Mouse (Mus musculus) hindbrain, embryonic 14.5 days (tissue): ENCODE measurements around the gene Olfr1290. TPM values are rescaled to one million over a fixed set of nuclear protein-coding genes. Genes with fewer than 3 reads are reported as not detected.

ENCODE experiments used
- polyA plus RNA-seq: library from polyadenylated mRNA; unstranded; fragments of >200 nt; fragmentation: Nextera tagmentation; extraction: Ambion mirVana; gene quantifications from 2 replicates; pipeline ENCODE4 v1.2.1, GENCODE M21; 2014

The Olfr1290 gene
- polyA plus RNA-seq, 1 experiment from 2014 or later = not detected

Other genes starting within 250 kb of the Olfr1290 start
- gene Olfr1276, start 239.3 kb downstream of the Olfr1290 start, polyA plus RNA-seq = not detected in 2 replicates
- not detected in 2 replicates for gene Olfr1277, start 219.7 kb downstream of the Olfr1290 start, polyA plus RNA-seq
- not detected in 2 replicates for gene Olfr1278, start 203.7 kb downstream of the Olfr1290 start, polyA plus RNA-seq
- gene Olfr1279, start 193.2 kb downstream of the Olfr1290 start, polyA plus RNA-seq = not detected in 2 replicates
- not detected in 2 replicates for gene Olfr1280, start 179.8 kb downstream of the Olfr1290 start, polyA plus RNA-seq
- gene Olfr1281, start 167.3 kb downstream of the Olfr1290 start, polyA plus RNA-seq = not detected in 2 replicates
- not detected in 2 replicates for gene Olfr1282, start 157.8 kb downstream of the Olfr1290 start, polyA plus RNA-seq
- not detected in 2 replicates for gene Olfr1283, start 127.0 kb downstream of the Olfr1290 start, polyA plus RNA-seq
- not detected in 2 replicates for gene Olfr1284, start 118.3 kb downstream of the Olfr1290 start, polyA plus RNA-seq
- gene Olfr1286, start 70.7 kb downstream of the Olfr1290 start, polyA plus RNA-seq = not detected in 2 replicates
- gene Olfr1287, start 44.7 kb downstream of the Olfr1290 start, polyA plus RNA-seq = not detected in 2 replicates
- gene Olfr1288, start 19.7 kb downstream of the Olfr1290 start, polyA plus RNA-seq = not detected in 2 replicates
- gene Olfr1289, start 13.0 kb downstream of the Olfr1290 start, polyA plus RNA-seq = not detected in 2 replicates
- gene Olfr1291-ps1, start 3.4 kb upstream of the Olfr1290 start, polyA plus RNA-seq = not detected in 2 replicates
- gene Olfr1293-ps, start 31.4 kb upstream of the Olfr1290 start, polyA plus RNA-seq = not detected in 2 replicates
- gene Olfr1294, start 46.5 kb upstream of the Olfr1290 start, polyA plus RNA-seq = not detected in 2 replicates
- gene Olfr1295, start 75.9 kb upstream of the Olfr1290 start, polyA plus RNA-seq = not detected in 2 replicates
- gene Olfr1297, start 132.7 kb upstream of the Olfr1290 start, polyA plus RNA-seq = not detected in 2 replicates
- gene Olfr1298, start 155.4 kb upstream of the Olfr1290 start, polyA plus RNA-seq = not detected in 2 replicates
- not detected in 2 replicates for gene Olfr1299, start 167.6 kb upstream of the Olfr1290 start, polyA plus RNA-seq